Mouse (Mus musculus): ENCODE results near the gene Nup107.

Nup107 gene

GRCm38 (mm10) chr10:117777103-117777470 is 15.4 kb downstream of the Nup107 start:
- no peak for DNase-seq

DNA sequence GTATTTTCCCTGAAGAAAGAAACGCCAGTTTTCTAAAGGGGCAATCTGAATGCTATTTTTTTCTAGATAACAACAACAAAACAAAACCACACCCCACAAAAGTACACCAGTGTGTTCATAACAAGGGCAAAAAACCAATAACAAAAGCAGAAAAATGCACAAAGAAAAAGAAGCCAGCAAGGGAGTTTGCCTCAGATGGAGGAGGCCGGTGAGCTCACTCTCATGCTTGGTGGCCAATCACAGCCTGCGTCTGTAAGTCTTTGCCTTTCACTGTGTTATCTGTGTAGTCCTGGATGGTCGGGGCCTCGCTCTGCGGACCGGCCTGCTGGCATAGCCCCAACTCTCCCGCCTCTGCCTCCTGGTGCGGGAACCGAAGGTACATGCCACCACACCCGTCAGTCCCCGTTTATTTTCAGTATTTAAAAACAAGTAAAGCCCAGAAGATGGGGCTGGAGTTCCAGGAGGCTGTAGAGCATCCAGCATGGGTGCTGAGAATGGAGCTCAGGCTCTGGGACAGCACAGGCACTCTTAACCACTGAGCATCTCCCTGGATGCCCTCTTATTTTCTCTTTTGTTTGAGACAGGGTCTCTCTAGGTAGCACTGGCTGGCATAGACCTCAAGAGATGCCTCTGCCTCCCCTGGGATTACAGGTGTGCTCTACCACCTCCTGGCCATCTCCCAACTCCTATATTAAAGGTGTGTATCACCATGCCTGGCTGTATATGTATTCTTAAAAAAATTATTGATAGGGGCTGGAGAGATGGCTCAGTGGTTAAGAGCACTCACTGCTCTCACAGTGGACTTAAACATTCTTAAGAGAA is 16.0 kb downstream of the Nup107 start:
- DNase-seq, result no peak

GRCm38 (mm10) chr10:117775401-117776144 is 16.9 kb downstream of the Nup107 start:
- DNase-seq, result no peak

DNA sequence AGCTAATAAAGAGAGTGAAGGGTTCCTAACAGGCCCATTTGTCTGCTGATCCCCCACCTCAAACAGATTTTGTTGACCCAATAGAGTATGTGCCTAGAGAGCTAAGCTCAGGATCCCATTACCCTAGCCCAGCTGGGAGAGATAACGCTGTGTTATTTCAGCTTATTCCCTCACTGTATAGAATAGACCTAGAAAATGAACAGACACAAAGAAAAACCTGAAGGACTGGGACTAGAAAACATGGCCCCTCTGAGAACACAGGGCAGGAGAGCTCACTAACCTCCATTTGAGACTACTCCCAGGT is 17.7 kb downstream of the Nup107 start:
- no peak for DNase-seq

- DNase-seq, result no peak
These were observed 18.3 kb downstream of the Nup107 start for GRCm38 (mm10) chr10:117774011-117774816.

DNA sequence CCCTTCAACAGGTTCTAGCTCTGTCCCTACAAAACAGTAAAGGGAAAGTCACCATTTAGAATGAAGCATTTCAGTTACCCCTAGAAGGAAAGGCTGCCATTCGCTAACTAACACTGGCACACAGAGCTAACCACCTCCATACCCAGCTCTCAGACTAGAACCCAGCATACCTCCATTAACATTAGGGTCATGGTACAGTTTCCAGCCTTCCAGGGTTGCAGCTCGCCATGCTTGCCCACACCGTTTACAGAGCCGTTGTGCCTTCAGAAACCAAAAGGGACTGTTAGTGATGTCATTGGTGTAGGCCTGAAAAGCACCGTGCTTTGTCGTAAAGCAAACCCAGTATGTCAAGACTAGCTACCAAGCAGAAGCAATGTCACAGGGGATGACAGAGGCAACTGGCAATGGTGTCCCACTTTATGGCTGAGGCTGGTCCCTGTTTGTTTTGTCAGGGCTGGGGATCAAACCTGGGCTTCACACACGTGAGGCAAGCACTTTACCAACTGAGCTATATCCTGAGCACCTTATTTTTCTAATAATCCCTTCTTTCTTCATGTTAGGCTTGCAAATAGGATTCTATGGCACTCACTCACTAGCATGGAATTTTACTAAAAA is 19.3 kb downstream of the Nup107 start:
- DNase-seq, result no peak

- DNase-seq, result no peak
These were observed 20.0 kb downstream of the Nup107 start for GRCm38 (mm10) chr10:117772364-117773105.

GRCm38 (mm10) chr10:117771131-117771510 is 21.4 kb downstream of the Nup107 start:
- DNase-seq, result no peak

- no peak for DNase-seq
These were observed 22.0 kb downstream of the Nup107 start for GRCm38 (mm10) chr10:117770286-117771130.

- no peak for DNase-seq
These were observed 22.8 kb downstream of the Nup107 start for GRCm38 (mm10) chr10:117769541-117770285.

- DNase-seq, result no peak
These were observed 24.4 kb downstream of the Nup107 start for GRCm38 (mm10) chr10:117768141-117768440.

GRCm38 (mm10) chr10:117767286-117768140 is 25.0 kb downstream of the Nup107 start:
- no peak for DNase-seq

DNA sequence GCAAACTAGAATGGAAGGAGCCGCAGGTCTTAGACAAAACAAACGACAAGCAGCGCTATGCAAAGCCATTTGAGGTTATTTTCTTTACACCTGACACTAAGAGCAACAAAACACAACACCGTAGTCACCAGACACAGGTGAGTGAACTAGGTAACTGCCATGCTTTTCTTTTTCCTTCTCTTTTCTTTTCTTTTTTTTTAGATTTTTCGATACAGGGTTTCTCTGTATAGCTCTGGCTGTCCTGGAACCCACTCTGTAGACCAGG is 25.7 kb downstream of the Nup107 start:
- no peak for DNase-seq

- no peak for DNase-seq
These were observed 26.2 kb downstream of the Nup107 start for GRCm38 (mm10) chr10:117766111-117766895.

DNA sequence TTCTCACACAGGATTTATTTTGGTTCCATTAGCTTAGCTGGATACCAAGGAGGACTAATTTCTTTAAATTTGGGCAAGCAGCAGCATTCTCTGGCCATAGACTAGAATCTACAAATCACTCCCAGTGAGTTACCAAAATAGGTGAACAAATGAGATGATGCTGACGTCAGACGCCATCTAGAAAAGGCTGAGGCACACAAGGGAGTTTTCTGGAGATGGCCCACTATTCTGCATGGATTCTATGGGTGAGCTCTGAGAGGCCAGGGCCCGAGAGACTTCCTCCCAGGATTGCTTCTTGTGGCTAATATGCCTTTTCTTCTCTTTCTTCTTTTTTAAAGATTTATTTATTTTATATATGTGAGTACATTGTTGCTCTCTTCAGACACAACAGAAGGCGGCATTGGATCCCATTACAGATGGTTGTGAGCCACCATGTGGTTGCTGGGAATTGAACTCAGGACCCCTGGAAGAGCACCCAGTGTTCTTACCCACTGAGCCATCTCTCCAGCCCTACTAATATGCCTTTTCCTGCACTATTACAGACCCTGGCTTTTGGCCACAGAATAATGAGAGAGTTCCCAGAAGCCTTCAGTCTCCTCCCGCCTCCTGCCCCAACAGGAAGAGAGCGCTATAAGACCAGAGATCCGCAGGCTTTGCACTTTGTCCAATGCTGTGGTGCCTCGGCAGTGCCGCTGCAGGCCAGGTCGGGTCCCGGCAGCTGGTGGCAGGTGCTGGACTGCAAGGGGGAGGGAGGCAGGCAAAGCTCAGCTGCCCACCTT is 27.2 kb downstream of the Nup107 start:
- DNase-seq, result no peak

GRCm38 (mm10) chr10:117764598-117764997 is 27.9 kb downstream of the Nup107 start:
- no peak for DNase-seq

GRCm38 (mm10) chr10:117763588-117764190 is 28.8 kb downstream of the Nup107 start:
- no peak for DNase-seq

GRCm38 (mm10) chr10:117762966-117763365 is 29.5 kb downstream of the Nup107 start:
- no peak for DNase-seq
